Mouse (Mus musculus): ENCODE results near the gene Vps8. TPM values are rescaled to one million over a fixed set of nuclear protein-coding genes. Genes with fewer than 3 reads are reported as not detected.

Gene Vps8
- total RNA-seq (2023), result 10 to 100 TPM; 34.8 to 35.1 TPM

GRCm38 (mm10) chr16:21422645-21423545 is at the start of gene Vps8:
Vps8 (plus strand) TSS chr16:21423118.

Other genes with a start within 250 kb of the Vps8 start
- gene Ephb3, start 218.4 kb upstream of the Vps8 start, total RNA-seq (2023), result 1 to 10 TPM in 1 of 2 experiments, under 1 TPM in 1; 0.26 to 1.1 TPM

All from monocyte, adult 59 days (primary cell).